Mouse (Mus musculus): Measurements from ENCODE around the gene Zswim1. TPM values are rescaled to one million over a fixed set of nuclear protein-coding genes. Genes with fewer than 3 reads are reported as not detected.
"Not testable (repeated sequence)": the region's sequence is repeated elsewhere in the genome, so short reads cannot be mapped to it uniquely, and the experiment has no call there.

Gene Zswim1
- polyA plus RNA-seq, 1 experiment from 2014 or later, result 23.9 TPM

DNA sequence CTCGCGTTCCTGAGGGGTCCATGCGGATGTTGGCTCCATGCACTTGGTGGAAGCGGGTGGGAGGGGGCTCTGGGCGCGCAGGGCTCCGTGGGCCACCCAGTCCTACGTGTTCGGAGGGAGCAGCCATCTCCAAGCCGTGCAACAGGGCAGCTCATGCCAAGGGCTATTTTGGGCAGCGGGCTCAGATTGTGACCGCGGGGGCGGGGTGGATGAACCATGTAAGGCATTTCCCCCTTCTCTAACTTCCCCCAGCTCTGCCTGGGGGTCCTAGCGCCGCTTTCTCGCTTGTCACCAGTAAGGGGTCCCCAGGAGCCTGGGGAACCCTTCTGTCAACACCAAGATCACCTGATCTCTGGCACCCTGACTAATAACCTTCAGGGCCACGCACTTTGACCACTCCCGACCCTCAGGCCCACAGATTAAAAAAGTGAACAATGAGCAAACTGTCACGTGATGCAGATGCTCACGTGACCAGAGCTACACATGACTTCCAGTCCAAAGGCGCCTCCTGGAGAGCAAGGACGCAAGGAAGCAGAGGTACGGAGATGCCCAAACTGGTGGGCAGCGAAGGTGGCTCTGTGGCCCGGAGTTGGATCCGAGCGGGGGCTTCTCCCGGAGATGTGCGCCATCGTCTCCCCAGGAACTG, 11.0 kb downstream of the Zswim1 start, which contains the start of gene Neurl2:
TSS of gene Neurl2 (minus strand) at position 143 of the 646 bp plus-strand sequence.
- Histone ChIP-seq H3K27me3 (no peaks in the 10 kb centered on the region), H3K9ac (peak within 1 kb of the TSS; percentile 83), H3K4me3 (peak within 1 kb of the TSS; percentile 69), H3K4me2 (peak within 1 kb of the TSS; percentile 98), H3K36me3 (peaks cover 28% of the 10 kb centered on the region), H3K4me1 (replicated peaks) (peaks cover 27% of the 10 kb centered on the region), H3K27ac (peak within 1 kb of the TSS; percentile 73), H3K9me3 (no peaks in the 10 kb centered on the region)
- peak; percentile 78 for ATAC-seq (ENCODE audit: low FRiP score)
- under 1% methylated on average over 31 of the region's 31 CpGs for WGBS

GRCm38 (mm10) chr2:164834531-164834930, 12.0 kb downstream of the Zswim1 start:
- Histone ChIP-seq H3K9me3 (no peaks in the 10 kb centered on the region), H3K36me3 (peaks cover 32% of the 10 kb centered on the region), H3K4me1 (replicated peaks) (peaks cover 27% of the 10 kb centered on the region), H3K9ac (peak overlapping the region; percentile 83), H3K4me3 (peak overlapping the region; percentile 69), H3K4me2 (peak overlapping the region; percentile 98), H3K27ac (no peak overlapping the region; the same call in 1 of the 2 replicates), H3K27me3 (no peaks in the 10 kb centered on the region)
- WGBS, result 50% methylated on average over 8 of the region's 8 CpGs
- no peak for ATAC-seq (ENCODE audit: low FRiP score)

DNA sequence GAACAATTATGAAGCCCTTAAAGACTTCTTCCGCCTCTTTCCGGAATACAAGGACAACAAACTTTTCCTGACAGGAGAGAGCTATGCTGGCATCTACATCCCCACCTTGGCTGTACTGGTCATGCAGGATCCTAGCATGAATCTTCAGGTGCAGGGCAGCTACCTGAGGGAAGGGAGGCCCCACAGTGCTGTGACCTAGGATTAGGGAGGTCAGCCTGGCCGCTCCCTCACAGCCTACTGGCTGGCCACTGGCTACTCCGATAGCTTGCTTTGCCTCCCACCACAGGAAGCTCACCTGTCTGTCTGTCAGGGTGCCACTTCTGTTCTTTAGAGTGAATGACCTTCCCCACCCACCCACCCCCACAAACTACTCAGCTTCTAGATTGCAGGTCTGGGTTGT, 12.7 kb downstream of the Zswim1 start:
- no peak for ATAC-seq (ENCODE audit: low FRiP score)
- Histone ChIP-seq H3K9me3 (no peaks in the 10 kb centered on the region), H3K4me2 (peak overlapping the region; percentile 98), H3K27ac (no peak overlapping the region), H3K9ac (no peak overlapping the region), H3K36me3 (peaks cover 38% of the 10 kb centered on the region), H3K4me1 (replicated peaks) (peaks cover 27% of the 10 kb centered on the region), H3K4me3 (peak overlapping the region; percentile 69; the same call in 1 of the 2 replicates), H3K27me3 (no peaks in the 10 kb centered on the region)
- 100% methylated on average over 4 of the region's 4 CpGs for WGBS

- Histone ChIP-seq H3K36me3 (0 out of 2 replicates have a peak, but pooled peaks cover 2% of the 10 kb centered on the region), H3K9me3 (no peaks in the 10 kb centered on the region), H3K4me3 (no peak overlapping the region), H3K4me2 (no peak overlapping the region), H3K27me3 (no peaks in the 10 kb centered on the region), H3K9ac (no peak overlapping the region), H3K27ac (no peak overlapping the region), H3K4me1 (replicated peaks) (no peaks in the 10 kb centered on the region)
- 55% methylated on average over 3 of the region's 3 CpGs for WGBS
- ATAC-seq (ENCODE audit: low FRiP score), result no peak
Observed at GRCm38 (mm10) chr2:164845782-164846181, 23.3 kb downstream of the Zswim1 start.

- no peak for ATAC-seq (ENCODE audit: low FRiP score)
- H3K36me3 ChIP-seq, result no peaks in the 10 kb centered on the region
- H3K9me3 ChIP-seq, result no peaks in the 10 kb centered on the region
- H3K27me3 ChIP-seq, result peaks cover 6% of the 10 kb centered on the region; the same call in 1 of the 2 replicates
- H3K4me1 ChIP-seq (replicated peaks), result no peaks in the 10 kb centered on the region
- no peak overlapping the region for H3K27ac ChIP-seq
- WGBS, result 90% methylated on average over 8 of the region's 8 CpGs
- no peak overlapping the region for H3K4me2 ChIP-seq
- H3K9ac ChIP-seq, result no peak overlapping the region
- no peak overlapping the region for H3K4me3 ChIP-seq
Observed at GRCm38 (mm10) chr2:164850061-164850460, 27.6 kb downstream of the Zswim1 start.

- not testable (repeated sequence) for H3K36me3 ChIP-seq; H3K9me3 ChIP-seq; H3K4me3 ChIP-seq; ATAC-seq (ENCODE audit: low FRiP score); H3K27ac ChIP-seq; H3K9ac ChIP-seq
- WGBS, result 69% methylated on average over 5 of the region's 5 CpGs
- Histone ChIP-seq H3K4me2 (peak overlapping the region; percentile 87), H3K27me3 (peaks cover 54% of the 10 kb centered on the region), H3K4me1 (replicated peaks) (peaks cover 22% of the 10 kb centered on the region)
Observed at GRCm38 (mm10) chr2:164855572-164855971, 33.1 kb downstream of the Zswim1 start.

DNA sequence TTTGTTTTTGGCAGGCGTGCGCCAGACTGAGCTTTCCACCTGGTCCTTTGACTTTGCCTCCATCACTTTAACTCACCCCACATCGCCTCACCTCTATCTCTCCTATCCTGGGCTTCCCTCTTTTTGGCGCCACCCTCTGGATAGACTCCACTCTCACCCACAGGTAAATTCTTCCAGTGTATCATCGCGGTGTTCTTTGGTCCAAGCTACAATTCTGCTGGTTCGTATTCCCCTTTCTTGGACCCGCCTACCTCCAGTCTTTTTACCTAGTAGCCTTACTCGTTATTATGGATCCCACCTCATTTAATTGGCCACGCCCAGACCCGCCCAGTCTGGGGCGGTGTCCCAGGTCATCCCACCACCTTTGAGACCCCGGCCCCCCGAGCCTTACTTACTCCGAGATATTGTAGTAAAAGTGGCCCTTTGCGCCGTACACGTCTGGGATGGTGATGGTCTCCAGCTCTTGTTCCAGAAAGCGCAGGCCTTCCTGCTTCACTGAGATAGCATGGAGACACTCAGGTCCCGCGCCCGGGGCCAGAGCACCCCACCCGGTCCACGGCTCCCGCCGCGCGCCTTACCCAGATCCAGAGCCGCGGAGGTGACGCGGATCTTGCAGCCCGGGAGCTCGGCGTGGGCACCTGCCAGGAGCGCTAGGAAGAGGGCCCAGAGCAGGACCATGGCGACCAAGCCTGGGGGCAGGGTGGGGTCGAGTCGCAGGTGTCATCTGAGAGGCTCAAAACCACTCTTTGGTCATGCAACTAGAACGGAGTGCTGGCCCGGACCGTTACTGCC, 34.0 kb downstream of the Zswim1 start:
- H3K4me2 ChIP-seq, result peak overlapping the region; percentile 87
- H3K4me1 ChIP-seq (replicated peaks), result peaks cover 26% of the 10 kb centered on the region
- WGBS, result 1% methylated on average over 42 of the region's 42 CpGs
- H3K9me3 ChIP-seq, result no peaks in the 10 kb centered on the region
- peak; percentile 47; the same call in 1 of the 2 replicates for ATAC-seq (ENCODE audit: low FRiP score)
- peaks cover 59% of the 10 kb centered on the region for H3K27me3 ChIP-seq
- peak overlapping the region; percentile 63 for H3K9ac ChIP-seq
- H3K4me3 ChIP-seq, result peak overlapping the region; percentile 49
- H3K27ac ChIP-seq, result peak overlapping the region; percentile 58
- H3K36me3 ChIP-seq, result no peaks in the 10 kb centered on the region

GRCm38 (mm10) chr2:164857101-164857821, 34.8 kb downstream of the Zswim1 start, which contains the start of gene Pltp:
Pltp (minus strand) TSS chr2:164857711.
- WGBS, result under 1% methylated on average over 44 of the region's 47 CpGs
- Histone ChIP-seq H3K27ac (peak within 1 kb of the TSS; percentile 58), H3K9ac (peak within 1 kb of the TSS; percentile 63), H3K27me3 (peaks cover 59% of the 10 kb centered on the region), H3K9me3 (no peaks in the 10 kb centered on the region), H3K4me3 (peak within 1 kb of the TSS; percentile 49), H3K4me1 (replicated peaks) (peaks cover 32% of the 10 kb centered on the region), H3K36me3 (no peaks in the 10 kb centered on the region), H3K4me2 (peak within 1 kb of the TSS; percentile 87)
- peak; percentile 86 for ATAC-seq (ENCODE audit: low FRiP score)

- H3K4me2 ChIP-seq, result peak overlapping the region; percentile 87
- 2% methylated on average over 19 of the region's 19 CpGs for WGBS
- H3K9ac ChIP-seq, result peak overlapping the region; percentile 63
- peak overlapping the region; percentile 49 for H3K4me3 ChIP-seq
- peaks cover 59% of the 10 kb centered on the region for H3K27me3 ChIP-seq
- H3K9me3 ChIP-seq, result no peaks in the 10 kb centered on the region
- no peaks in the 10 kb centered on the region for H3K36me3 ChIP-seq
- peak overlapping the region; percentile 58; the same call in 1 of the 2 replicates for H3K27ac ChIP-seq
- ATAC-seq (ENCODE audit: low FRiP score), result peak; percentile 34; the same call in 1 of the 2 replicates
- H3K4me1 ChIP-seq (replicated peaks), result peaks cover 32% of the 10 kb centered on the region
Observed at GRCm38 (mm10) chr2:164857842-164858553, 35.5 kb downstream of the Zswim1 start.

DNA sequence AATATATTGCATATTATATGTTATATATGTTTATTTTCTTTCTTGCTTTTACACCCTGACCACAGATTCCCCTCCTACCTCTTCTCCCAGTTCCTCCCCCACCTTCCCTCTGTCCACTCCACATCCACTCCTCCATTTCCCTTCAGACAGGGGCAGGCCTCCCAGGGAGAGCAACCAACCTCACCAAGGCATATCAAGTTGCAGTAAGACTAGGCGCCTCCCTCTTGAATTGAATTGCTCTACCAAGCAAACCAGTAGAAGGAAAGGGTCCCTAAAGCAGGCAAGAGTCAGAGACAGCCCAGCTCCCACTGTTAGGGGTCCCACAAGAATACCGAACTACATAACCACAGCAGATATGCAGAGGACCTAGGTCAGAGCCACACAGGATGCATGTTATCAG, 36.7 kb downstream of the Zswim1 start:
- no peak for ATAC-seq (ENCODE audit: low FRiP score)
- H3K9ac ChIP-seq, result no peak overlapping the region
- H3K4me1 ChIP-seq (replicated peaks), result peaks cover 32% of the 10 kb centered on the region
- H3K36me3 ChIP-seq, result no peaks in the 10 kb centered on the region
- no peaks in the 10 kb centered on the region for H3K9me3 ChIP-seq
- no peak overlapping the region for H3K4me3 ChIP-seq
- 79% methylated on average over 2 of the region's 2 CpGs for WGBS
- peaks cover 59% of the 10 kb centered on the region for H3K27me3 ChIP-seq
- no peak overlapping the region for H3K4me2 ChIP-seq
- no peak overlapping the region for H3K27ac ChIP-seq

DNA sequence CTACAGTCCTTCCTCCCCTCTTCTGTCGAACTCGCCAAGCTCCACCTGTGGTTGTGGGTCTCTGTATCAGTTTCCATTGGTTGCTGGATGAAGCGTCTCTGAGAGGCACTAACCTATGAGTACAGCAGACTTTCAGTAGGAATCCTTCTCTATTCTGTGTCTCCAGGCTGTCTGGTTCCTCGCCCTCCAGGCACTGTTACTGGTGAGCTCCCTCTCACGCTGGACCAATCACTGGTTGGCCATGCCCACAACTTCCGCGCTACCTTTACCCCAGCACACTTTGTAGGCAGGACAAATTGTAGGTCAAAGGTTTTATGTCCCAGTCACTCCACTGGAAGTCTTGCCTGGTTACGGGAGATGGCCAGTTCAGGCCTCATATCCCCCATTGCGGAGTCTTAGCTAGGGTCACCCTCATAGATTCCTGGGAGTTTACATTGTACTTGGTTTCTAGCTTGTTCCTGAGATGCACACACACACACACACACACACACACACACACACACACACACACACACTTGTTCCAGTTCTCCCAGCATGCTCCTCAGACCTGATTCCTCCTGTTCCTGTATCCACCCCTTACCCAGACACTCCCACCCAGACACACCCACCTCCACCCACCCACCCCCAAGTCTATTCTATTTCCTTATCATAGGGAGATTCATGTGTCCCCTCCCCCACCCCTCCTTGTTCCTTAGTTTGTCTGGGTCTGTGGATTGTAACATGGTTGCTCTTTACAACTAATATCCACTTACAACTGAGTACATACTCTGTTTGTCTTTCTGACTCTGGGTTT, 37.4 kb downstream of the Zswim1 start:
- Histone ChIP-seq H3K4me1 (replicated peaks) (peaks cover 32% of the 10 kb centered on the region), H3K27me3 (peaks cover 55% of the 10 kb centered on the region), H3K4me3 (no peak overlapping the region), H3K4me2 (no peak overlapping the region), H3K27ac (no peak overlapping the region), H3K9me3 (no peaks in the 10 kb centered on the region), H3K9ac (no peak overlapping the region), H3K36me3 (no peaks in the 10 kb centered on the region)
- WGBS, result 67% methylated on average over 9 of the region's 9 CpGs
- no peak for ATAC-seq (ENCODE audit: low FRiP score)
